Mouse (Mus musculus) urinary bladder, postnatal 10 days (tissue): ENCODE results near the gene Gm21985.
"Not testable (repeated sequence)": the region's sequence is repeated elsewhere in the genome, so short reads cannot be mapped to it uniquely, and the experiment has no call there.

Experiments used
- DNase-seq: peaks from one replicate; pipeline ENCODE4 v3.0.0; 2022; ENCODE audit warnings: low spot score

The Gm21985 gene

GRCm38 (mm10) chr2:112393958-112394357 is 127.8 kb downstream of the Gm21985 start:
- DNase-seq, result no peak

- no peak for DNase-seq
Observed at GRCm38 (mm10) chr2:112396649-112397048, 130.5 kb downstream of the Gm21985 start.

- no peak for DNase-seq
Observed at GRCm38 (mm10) chr2:112407030-112407429, 140.9 kb downstream of the Gm21985 start.

- no peak for DNase-seq
Observed at GRCm38 (mm10) chr2:112425308-112425707, 159.2 kb downstream of the Gm21985 start.

- not testable (repeated sequence) for DNase-seq
Observed at GRCm38 (mm10) chr2:112428534-112428933, 162.4 kb downstream of the Gm21985 start.

- no peak for DNase-seq
Observed at GRCm38 (mm10) chr2:112429665-112430064, 163.6 kb downstream of the Gm21985 start.

- DNase-seq, result no peak
Observed at GRCm38 (mm10) chr2:112430403-112430802, 164.3 kb downstream of the Gm21985 start.

- DNase-seq, result no peak
Observed at GRCm38 (mm10) chr2:112432523-112432922, 166.4 kb downstream of the Gm21985 start.

GRCm38 (mm10) chr2:112433359-112433758 is 167.2 kb downstream of the Gm21985 start:
- no peak for DNase-seq

- no peak for DNase-seq
Observed at GRCm38 (mm10) chr2:112436292-112436691, 170.2 kb downstream of the Gm21985 start.

- DNase-seq, result no peak
Observed at GRCm38 (mm10) chr2:112437589-112437988, 171.5 kb downstream of the Gm21985 start.

GRCm38 (mm10) chr2:112443491-112443890 is 177.4 kb downstream of the Gm21985 start:
- no peak for DNase-seq

- DNase-seq, result no peak
Observed at GRCm38 (mm10) chr2:112445511-112445910, 179.4 kb downstream of the Gm21985 start.

- not testable (repeated sequence) for DNase-seq
Observed at GRCm38 (mm10) chr2:112448046-112448445, 181.9 kb downstream of the Gm21985 start.

- DNase-seq, result no peak
Observed at GRCm38 (mm10) chr2:112448510-112449059, 182.5 kb downstream of the Gm21985 start.

- DNase-seq, result no peak
Observed at GRCm38 (mm10) chr2:112449597-112450296, 183.6 kb downstream of the Gm21985 start.

GRCm38 (mm10) chr2:112452513-112452912 is 186.4 kb downstream of the Gm21985 start:
- not testable (repeated sequence) for DNase-seq

GRCm38 (mm10) chr2:112454125-112454861 is 188.2 kb downstream of the Gm21985 start:
- DNase-seq, result no peak

- DNase-seq, result peak; percentile 96
Observed at GRCm38 (mm10) chr2:112454862-112455564, 188.9 kb downstream of the Gm21985 start, which contains the start of gene Emc7. TSS of gene Emc7 (plus strand) at chr2:112454997.
